Mouse (Mus musculus) urinary bladder, postnatal 10 days (tissue): ENCODE measurements around the gene Atmin.
A peak's percentile ranks its signal among the peaks of the same experiment; 100 is the strongest.

Source experiments
- DNase-seq: peaks from one replicate; pipeline ENCODE4 v3.0.0; 2022; ENCODE audit warnings: low spot score

The Atmin gene

DNA sequence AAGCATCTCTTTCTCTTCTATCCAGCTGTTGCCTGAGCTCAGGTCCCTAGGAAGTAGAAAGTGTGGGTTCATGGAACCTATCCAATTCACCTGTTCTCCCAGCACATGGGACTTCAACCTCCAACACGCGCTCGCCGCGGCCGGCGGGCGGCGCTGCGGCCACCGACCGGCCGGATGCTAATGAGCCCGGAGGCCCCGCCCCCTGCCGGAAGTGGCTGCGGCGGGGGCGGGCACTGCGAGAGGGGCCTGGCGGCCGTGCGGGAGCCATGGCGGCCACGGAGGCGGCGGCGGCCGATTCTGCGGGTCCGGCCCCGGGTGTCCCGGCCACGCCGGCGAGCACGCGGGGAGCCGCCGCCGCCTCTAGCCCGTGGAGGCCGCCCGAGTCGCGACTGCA lies at the start of gene Atmin:
Gene Atmin, plus strand, starts transcription at position 233 of the 394 bp plus-strand sequence.
- peak; percentile 40 for DNase-seq

DNA sequence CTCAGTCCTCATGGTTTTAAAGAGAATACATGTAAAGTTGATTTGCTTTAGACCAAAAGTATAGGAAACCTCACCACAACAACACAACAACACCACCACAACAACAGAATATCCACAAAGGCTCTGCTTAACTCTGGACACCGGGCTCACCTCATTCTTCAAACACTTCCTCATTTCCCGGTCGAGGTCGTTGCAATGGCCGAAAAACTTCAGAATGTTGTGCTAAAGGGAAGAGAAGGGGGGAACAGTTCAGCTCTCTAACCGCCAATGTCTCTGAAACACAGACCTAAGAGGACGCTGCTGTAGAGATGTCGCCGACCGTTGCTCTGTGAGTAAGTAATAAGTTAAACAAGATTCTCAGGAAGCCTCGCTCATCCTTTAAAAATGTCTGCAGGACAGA lies 49.3 kb upstream of the Atmin start:
- no peak for DNase-seq

DNA sequence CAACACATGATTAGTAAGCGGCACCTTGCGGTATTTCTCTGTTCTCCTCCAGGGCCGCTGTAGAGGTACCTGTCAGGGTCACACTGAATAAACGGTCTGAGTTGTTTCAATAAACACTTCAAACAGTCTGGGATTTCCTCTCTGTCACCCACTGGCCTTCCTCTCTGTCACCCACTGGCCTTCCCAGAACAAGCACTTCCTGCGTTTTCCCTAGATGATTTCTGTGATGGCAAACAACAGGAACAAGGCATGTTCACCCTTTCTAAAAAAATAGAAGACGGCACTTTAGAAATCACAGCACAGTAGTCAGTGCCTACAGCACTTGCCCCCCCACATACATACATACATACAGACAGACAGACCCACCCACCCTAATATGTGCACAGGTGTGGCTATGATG lies 47.7 kb upstream of the Atmin start:
- no peak for DNase-seq

DNA sequence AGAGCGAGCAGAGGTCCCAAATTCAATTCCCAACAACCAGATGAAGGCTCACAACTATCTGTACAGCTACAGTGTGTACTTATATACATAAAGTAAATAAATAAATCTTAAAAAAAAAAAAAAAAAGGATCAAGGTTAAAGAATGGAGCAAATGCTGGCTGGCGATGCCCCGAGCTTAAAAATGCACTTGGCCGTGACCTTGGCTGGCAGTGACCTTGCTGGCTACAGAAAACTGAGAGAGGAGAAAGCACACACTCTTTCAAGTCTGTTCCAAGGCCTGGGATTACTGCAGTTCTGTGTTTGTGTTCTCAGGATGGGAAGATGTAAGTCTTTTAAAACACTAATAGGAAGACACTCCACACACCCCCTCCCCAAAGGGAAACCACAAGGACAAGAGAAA lies 38.5 kb upstream of the Atmin start:
- DNase-seq, result no peak

DNA sequence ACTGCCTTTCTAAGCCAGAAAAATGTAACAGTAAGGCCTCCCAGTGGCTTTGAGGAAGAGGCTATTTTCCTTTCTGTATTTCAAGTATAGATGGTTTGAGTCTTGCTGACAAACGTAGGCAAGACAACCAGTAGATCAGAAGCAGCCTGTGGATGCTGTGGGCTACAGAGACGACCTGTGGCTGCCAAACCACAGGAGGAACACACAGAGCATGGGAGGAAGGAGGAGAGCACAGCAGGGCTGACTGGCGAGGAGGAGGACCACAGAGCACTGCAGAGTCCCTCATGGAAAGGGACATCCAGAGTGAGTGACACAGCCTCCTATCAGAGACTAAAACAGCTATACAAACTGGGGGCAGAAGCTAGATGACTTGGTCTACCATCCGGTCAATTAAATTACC lies 37.9 kb upstream of the Atmin start:
- DNase-seq, result no peak

DNA sequence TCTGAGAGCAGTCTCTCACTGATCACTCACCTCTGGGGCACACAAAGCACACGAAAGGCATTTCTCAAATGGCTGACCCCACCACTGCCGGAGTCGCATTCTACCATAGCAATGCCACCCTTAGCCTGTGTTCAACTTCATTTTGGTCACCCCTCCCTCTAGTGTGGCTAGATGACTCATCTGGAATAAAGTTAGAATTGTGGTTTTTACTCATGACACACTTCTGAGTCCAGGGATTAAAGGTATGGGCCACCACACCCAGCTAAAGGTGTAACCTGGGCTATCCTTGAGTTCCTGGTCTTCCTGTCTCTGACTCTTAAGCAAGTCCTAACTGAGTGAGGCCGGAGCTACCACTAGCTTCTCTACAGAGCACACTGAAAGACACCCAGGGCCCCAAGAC lies 37.4 kb upstream of the Atmin start:
- no peak for DNase-seq

DNA sequence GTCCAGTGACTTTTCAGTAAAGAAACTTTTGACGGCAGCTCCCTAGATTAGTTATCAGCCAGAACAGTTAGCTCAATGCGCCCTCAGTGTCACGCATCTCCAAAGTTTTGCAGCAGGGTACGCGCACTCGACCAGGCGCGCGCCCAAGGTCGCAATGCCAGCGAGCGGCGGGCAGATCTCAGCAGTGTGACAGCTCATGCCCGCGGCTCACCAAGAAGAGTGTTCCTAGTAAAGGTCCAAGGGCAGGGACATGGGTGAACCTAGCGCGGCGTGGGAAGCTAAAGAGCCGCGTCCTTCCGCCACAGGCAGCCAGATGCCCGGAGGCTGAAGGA lies 22.2 kb upstream of the Atmin start:
- no peak for DNase-seq

DNA sequence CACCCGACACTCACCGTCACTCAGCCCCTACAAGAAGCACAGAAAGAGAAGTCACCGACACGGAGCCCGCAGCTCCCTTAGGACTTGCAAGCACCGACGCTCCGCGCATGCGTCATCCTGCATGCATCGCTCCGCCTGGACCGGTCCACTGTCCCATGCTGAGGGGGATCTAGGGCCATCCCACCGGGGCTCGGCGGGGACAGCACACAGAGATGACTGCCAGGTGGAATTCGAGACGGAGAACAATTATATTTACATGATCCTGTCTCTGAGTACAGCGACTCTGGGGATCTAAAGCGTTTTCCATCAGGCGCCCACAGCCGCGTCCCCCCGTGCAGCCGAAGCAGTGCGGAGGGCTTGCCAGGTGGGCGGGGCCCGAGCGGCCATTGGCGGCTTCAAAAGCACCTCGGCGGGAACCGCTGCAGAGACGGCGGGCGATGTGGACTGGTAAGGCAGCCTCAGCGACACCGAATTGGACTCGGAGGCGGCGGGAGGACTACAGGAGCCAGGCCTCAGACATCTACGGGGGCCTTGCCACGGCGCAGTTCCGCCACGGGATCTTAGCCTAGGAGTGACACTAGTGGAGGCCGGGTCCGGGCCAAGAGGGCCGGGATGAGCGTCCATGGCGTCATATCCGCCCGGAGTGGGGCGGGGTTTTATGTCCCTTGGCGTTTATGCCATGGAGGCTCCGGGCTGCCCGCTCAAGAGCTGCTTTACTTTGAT lies 21.7 kb upstream of the Atmin start, which contains the start of the genes Cmc2 and Cenpn:
Gene Cmc2, minus strand, starts transcription at position 119 of the 723 bp plus-strand sequence.
Gene Cenpn, plus strand, starts transcription at position 394 of the 723 bp plus-strand sequence.
- DNase-seq, result peak; percentile 65

DNA sequence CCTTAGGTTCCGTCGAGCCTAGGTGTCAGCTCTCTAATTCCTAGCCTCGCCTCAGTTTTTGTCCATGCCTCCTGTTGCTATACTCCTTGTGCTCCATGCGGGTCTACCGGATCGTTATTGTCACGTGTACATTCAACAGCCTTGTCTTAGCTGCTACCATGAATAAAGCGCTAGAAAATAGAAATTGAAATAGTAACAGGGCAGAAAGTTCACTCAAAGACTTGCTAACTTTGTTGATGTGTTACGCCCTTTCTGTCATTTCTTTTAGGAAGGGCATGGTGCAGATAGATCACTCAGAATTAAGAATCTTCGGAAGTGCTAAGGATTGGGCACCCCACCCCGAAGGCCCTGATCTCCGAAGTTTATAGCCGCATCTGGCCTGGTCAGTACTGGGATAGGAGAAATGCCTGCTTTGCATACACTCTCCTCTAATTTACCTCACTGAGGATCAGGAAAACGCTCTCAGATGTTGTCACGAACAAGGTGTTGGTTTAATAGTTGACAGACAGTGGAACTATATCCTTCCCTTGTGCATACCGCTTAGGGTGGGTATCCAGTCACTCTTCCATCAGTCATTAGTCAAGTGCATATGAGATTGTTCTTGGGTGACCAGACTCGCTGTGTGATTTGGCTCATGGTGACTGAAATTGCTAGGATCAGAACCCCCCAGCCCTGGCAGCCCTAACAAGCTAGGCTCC lies 21.0 kb upstream of the Atmin start:
- no peak for DNase-seq

DNA sequence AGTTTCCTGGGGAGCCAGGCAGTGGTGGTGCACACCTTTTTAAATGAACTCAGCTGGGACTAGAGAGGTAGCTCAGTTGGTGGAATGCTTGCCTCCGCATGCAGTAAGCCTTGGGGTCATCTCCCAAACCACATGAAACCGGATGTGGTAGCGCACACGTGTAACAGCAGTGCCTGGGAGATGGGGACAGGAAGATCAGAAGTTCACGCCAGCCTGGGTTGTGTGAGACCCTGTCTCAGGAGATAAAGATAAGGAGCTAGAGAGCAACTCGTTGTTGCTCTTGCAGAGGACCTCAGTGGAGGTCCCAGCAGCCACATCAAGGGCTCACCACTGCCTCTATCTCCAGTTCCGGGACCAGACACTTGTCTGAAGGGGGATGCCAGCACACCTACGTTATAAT lies 19.7 kb upstream of the Atmin start:
- DNase-seq, result no peak

DNA sequence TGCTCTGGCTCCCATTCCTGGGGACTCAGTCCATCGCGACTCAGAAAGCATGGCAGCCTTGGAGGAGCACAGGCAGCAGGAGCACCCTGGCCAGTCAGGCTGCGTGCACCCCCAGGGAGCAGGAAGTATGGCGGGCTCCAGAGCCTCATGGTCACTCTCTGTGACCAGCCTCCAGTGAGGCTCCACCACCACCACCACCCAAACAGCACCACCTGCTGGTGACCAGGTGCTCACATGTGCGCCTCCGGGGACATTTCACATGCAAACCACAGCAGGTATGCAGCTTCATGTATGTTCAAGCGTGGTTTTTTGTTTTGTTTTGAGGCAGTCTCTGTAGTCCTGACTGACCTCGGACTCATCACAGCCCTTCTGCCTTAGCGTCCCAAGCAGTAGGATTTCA lies 15.3 kb upstream of the Atmin start:
- no peak for DNase-seq

DNA sequence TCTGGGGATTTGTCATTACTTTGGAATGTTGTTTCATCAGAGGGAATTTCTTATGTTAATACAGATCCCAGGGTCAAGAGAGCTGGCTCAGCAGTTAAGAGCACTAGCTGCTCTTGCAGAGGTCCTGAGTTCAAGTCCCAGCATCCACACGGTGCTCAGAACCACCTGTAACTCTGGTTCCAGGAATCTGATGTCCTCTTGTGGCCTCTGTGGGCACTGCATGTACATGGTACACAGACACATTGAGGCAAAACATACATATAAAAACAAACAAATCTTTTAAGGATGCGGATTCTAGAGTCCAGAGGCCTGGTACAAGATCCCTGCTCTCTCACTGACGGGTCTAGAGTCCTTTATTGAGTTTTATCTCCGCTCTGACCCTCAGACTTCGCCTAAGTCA lies 14.6 kb upstream of the Atmin start:
- DNase-seq, result no peak

DNA sequence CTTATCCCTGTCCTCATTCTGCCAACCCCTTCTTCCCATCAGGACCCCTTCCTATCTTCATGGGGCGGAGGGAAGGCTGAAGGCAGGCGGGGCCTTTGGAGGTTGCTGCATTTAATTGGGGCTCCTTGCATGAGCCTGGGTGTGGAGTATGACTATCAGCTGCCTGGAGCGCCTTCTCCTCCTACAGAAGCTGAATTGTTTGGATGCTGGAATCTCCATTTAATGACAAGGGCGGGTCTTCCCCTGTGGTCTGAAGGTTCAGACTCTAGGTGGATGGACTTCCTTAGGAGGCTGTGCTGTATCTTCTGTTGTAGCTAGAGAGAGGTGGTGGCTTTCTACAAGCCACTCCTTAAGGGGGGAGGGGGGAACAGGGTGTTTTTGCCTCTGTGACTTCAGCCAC lies 8.2 kb upstream of the Atmin start:
- no peak for DNase-seq

DNA sequence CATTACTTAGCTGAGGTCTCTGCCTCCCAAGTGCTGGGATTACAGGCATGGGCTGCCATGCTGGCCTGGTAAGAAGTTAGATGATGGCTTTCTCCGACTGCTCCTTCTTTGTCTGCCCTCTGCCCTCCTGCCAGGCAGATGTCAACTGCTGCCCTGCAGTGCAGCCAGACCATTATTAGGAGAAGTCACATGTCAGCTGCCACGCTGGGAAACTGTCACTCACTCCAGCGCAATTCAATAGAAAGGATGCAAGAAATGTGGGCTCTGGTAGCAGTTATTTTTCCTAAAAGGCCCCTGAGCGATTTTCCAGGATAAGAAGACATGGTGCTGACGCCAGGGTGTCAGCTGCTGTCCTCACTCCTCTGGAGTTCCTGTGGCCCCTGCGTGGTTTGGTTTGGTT lies 7.7 kb upstream of the Atmin start:
- no peak for DNase-seq

DNA sequence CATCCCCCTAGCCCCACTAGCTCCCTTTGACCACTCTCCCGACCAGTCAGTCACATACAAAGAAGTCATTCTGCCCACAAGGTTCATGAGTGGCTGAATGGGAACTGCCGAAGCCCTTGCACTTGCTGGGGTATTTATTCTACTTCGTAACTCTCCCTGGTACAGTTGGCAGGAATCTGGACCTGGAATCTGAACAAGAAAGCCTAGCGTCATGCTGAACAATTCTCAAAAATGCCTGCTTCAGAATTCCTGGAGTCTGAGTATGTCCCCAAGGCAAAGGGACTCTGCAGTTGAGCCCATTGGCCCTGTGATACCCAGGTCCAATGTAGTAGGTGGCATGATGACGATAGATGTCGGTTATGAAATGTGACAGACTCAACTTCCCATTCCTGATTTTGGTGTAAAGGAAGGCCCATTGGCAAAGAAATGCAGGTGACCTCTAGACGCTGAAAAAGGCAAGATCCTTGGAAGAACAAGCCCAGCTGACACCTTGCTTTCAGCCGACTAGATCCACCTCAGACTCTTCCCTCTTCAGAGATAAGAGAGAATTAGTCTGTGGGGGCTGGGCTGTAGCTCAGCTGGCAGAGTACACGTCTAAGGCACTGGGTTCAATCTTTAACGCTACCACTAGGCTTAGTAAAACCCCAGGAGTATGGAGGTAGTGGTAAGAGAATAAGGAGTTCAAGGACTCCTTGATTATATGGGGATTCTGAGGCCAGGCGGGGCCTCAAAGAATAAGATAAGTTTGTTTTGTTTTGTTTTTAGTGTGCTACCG lies 722 bp upstream of the Atmin start:
- DNase-seq, result no peak

DNA sequence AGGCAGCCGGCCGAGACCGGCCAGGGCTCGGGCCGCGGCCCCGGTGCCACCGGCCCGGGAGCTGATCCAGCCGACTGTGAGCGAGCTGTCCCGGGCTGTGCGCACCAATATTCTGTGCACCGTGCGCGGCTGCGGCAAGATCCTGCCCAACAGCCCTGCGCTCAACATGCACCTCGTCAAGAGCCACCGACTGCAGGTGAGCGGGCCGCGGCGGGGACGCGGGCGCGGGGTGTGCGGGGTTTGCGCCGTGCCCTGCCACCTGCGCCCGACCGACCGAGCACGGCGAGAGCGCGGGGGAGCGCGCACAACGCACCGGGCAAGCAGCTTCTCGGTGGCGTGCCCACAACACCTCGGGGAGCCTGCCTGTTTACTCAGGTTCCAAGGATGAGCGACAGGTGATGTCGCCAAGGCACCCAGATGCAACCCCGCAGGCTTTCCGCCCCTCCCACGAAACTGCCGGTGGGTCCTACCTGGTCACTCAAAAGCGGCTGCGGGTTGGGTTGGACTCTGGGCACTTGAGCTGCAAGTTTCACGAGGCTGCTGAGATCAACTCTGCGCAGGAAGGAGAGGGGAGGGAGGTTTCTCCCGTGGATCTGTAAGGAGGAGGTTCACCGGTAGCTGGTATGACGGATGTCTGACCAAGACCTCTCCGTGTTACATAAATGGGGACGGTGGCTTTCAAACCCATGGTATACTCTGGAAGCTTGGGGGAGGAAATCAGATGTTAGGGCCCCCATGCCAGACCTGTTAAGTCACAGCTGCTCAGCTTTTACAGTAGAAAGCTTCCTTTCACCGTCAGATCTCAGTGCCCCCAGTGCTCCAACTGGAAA lies 577 bp downstream of the Atmin start:
- DNase-seq, result no peak

DNA sequence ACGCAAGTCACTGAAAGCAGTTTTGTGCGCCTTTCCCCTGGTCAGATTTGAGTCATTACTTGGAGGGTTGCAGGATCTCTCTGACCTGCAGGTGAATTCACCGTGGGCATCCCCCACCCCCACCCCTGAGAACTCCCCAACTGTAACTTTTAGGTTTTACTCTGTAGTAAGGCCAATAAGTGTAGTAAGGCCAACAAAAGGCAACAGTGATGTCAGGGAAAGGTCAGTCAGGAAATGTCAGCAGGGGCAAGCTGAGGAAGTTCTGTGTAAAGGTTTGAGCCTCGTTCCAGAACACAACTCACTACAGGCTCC lies 1.1 kb downstream of the Atmin start:
- DNase-seq, result no peak

DNA sequence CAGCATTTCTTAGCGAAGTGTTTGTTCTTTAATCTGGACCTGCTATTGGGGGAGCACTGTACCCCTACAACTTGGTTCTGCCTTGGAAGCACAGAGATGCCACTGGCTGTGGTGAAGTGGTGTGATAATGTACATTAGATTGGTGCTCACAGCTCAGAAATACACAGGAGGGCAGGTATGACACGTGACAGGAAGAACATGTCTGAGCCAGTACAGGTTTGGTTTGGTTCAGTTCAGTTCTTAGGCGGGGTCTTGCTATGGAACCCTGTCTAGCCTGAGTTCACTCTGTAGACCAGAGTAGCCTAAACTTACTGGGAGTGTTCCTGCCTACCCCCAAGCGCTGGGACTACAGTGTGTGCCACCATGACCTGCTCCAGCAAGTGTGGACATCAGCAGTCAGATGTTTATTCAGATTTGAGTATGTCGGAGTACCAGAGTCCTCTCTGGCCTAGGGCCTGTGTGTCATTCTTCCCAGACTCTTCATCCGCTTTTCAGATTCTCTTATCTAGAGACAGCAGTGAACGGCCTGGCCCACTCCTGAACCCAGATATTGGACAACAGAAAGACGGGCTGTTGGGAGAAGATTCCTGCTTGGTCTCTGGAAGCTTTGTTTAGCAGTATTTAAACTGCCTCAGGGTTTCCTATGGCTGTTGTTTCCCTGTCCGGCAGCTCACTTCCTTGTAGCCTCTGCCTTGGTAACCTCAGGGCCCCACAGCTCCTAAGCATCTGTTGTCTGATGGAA lies 2.1 kb downstream of the Atmin start:
- no peak for DNase-seq

DNA sequence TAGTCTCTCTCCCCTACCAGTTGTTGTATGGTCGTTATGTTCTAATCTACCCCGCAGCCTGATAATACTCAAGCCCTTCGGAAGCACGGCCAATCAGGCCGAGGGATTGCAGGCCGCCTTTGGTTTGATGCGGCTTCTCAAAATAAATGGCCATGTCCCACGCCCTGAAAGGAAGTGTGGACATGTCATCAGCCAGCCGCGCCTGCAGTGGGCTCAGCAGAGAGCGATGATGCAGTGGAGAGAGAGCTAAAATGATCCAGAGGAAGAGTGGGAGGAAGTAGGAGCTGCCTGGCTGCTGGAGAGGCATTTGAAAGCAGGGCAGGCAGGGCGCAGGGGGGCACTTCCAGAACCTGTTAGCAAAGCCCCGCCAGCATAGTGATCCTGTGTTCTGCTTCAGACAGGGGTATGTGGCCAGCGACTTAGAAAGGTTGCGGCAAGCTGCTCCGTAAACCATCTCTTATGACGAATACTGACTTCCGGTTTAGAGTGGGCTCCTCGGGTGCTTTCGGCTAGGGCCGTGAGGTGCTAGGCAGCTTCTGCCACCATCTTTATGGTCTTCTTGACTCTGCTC lies 3.2 kb downstream of the Atmin start:
- no peak for DNase-seq

DNA sequence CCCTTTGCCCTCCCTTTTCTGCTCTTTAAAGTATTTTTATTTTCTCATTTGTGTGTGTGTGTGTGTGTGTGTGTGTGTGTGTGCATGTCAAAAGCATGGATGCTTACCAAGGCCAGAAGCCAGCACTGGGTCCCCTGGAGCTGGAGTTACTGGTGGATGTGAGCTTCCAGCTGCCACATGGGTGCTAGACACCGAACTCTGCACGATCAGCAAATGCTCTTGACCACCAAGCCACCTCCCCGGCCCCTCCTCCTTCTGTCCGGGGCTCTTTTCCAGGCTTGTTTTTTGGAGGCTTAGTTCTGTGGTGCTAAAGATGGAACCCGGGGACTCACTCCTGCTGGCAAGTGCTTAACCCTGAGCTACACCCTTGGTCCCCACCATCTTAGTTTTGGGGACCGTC lies 3.7 kb downstream of the Atmin start:
- DNase-seq, result no peak

DNA sequence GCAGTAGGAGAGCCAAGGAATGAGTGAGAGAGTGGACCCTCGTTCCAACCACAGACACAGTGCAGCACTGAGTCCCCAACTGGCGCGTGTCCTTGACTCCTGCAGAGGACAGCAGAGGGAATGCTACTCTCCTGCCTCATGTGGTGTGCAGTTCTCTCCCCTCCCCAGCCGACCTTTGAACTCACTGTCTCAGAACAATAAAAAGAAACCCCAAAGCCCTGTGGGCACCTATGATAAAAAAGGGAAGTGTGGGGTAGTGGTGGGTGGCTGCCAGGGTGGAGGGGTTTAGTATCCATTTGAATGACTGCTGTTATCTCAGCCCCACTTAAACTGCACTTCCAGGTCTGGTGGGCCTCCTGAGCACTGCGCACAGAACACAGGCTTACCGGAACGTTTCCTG lies 4.4 kb downstream of the Atmin start:
- no peak for DNase-seq
